Mouse (Mus musculus) heart, embryonic 16.5 days (tissue): ENCODE results near the gene Specc1. TPM values are rescaled to one million over a fixed set of nuclear protein-coding genes. Genes with fewer than 3 reads are reported as not detected.

Experiments
- ATAC-seq: fragments of 200-750 bp; cut with Nextera tagmentation; replicated peaks from 2 replicates; pipeline ENCODE4 v1.8.0; 2017; ENCODE audit warnings: moderate number of reproducible peaks; ENCODE audit not compliant: insufficient read depth, low FRiP score; ENCODE audit errors: extremely low read depth
- H3K27ac ChIP-seq: fragments of 300-500 bp; sonication (generic); 2 replicates; pipeline ENCODE4 v1.5.1; 2014; ENCODE audit warnings: mild to moderate bottlenecking, low read length, control low read depth, moderate library complexity
- H3K27me3 ChIP-seq: fragments of 300-500 bp; sonication (generic); 2 replicates; pipeline ENCODE4 v1.6.1; 2014; ENCODE audit warnings: low read length, mixed read lengths; ENCODE audit not compliant: control insufficient read depth, insufficient read depth
- H3K36me3 ChIP-seq: fragments of 300-500 bp; sonication (generic); 2 replicates; pipeline ENCODE4 v1.6.1; 2014; ENCODE audit not compliant: control insufficient read depth, insufficient read depth
- H3K4me1 ChIP-seq: fragments of 300-500 bp; sonication (generic); 2 replicates; pipeline ENCODE4 v1.6.1; 2014; ENCODE audit warnings: low read length, mixed read lengths; ENCODE audit not compliant: control insufficient read depth, insufficient read depth
- H3K4me2 ChIP-seq: fragments of 300-500 bp; sonication (generic); 2 replicates; pipeline ENCODE4 v1.6.1; 2014; ENCODE audit warnings: low read depth, mild to moderate bottlenecking, control low read depth, low read length
- H3K4me3 ChIP-seq: fragments of 300-500 bp; sonication (generic); 2 replicates; pipeline ENCODE4 v1.5.1; 2014; ENCODE audit warnings: mild to moderate bottlenecking, control low read depth, low read length
- H3K9ac ChIP-seq: fragments of 300-500 bp; sonication (generic); 2 replicates; pipeline ENCODE4 v1.6.1; 2014; ENCODE audit warnings: low read length, control low read depth
- H3K9me3 ChIP-seq: fragments of 300-500 bp; sonication (generic); replicated peaks from 2 replicates; pipeline ENCODE4 v1.6.1; 2016; ENCODE audit warnings: low read length; ENCODE audit not compliant: control insufficient read depth
- WGBS: fragments of 180-500 bp; shearing (Covaris S2); extraction: QIAGEN DNeasy Blood & Tissue Kit; methylation state at CpG from one replicate; pipeline ENCODE4 v1.1.7; 2014; 5-methylcytosine and 5-hydroxymethylcytosine counted together
- polyA plus RNA-seq: library from polyadenylated mRNA; unstranded; fragments of >200 nt; fragmentation: Nextera tagmentation; extraction: Ambion mirVana; gene quantifications from 2 replicates; pipeline ENCODE4 v1.2.1, GENCODE M21; 2015

The Specc1 gene
- polyA plus RNA-seq, 1 experiment from 2014 or later, result 9.3 TPM

DNA sequence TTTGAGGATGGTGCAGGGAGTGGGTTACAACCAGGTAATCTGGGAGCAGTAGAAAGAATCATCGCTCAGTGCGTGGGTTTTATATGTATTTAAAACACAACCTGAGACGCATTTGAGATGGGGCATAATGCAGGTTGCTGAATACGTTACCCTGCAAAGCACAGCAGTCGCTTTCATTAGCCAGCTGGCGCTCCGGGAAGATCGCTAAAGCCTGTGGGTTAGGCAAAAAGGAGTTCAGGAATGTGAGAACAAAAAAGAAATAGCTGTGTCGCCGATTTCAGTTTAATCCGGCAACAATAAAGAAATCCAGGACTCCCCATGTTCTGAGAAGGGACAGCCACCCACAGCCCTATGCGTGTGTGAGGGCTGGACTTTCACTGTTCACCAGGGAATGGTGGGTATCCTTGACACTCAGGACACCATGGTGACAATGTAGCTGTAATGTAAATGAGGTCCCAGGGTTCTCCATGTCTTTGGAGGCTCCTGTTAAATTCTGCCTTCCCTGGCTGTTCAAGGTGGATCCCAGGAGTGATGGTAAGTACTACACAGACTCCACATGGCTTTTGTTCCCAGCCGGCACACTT lies 58.6 kb downstream of the Specc1 start:
- ATAC-seq, result no peak
- Histone ChIP-seq H3K4me1 (no peaks in the 10 kb centered on the region), H3K9me3 (no peaks in the 10 kb centered on the region), H3K4me3 (no peak overlapping the region), H3K36me3 (no peaks in the 10 kb centered on the region), H3K27me3 (peaks cover 4% of the 10 kb centered on the region; the same call in 1 of the 2 replicates), H3K9ac (no peak overlapping the region), H3K27ac (no peak overlapping the region), H3K4me2 (no peak overlapping the region)
- WGBS, result 58% methylated on average over 13 of the region's 13 CpGs

DNA sequence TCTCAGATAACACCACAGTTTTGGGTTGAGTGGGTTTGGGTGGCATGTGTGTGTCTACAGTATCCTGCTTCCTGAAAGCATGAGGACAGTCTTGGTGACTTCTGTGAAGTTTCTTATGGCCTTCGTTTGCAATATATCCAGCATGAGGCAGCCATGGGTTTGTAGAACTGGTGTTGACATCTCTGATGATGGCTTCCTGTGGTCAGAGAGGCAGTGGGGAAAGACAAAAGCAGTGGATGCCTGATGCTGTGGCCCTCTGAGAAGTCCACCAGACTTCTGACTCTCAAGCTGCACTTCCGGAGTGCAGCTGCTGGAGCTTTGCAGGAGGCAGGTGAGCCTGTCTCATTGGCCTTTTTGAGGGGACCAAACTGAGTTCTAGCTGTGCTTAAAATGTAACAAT lies 60.4 kb downstream of the Specc1 start:
- H3K4me3 ChIP-seq, result no peak overlapping the region
- H3K9me3 ChIP-seq, result no peaks in the 10 kb centered on the region
- H3K27ac ChIP-seq, result no peak overlapping the region
- H3K9ac ChIP-seq, result no peak overlapping the region
- WGBS, result 56% methylated on average over 2 of the region's 2 CpGs
- H3K27me3 ChIP-seq, result peaks cover 4% of the 10 kb centered on the region; the same call in 1 of the 2 replicates
- H3K4me1 ChIP-seq, result no peaks in the 10 kb centered on the region
- H3K4me2 ChIP-seq, result no peak overlapping the region
- no peaks in the 10 kb centered on the region for H3K36me3 ChIP-seq
- no peak for ATAC-seq

DNA sequence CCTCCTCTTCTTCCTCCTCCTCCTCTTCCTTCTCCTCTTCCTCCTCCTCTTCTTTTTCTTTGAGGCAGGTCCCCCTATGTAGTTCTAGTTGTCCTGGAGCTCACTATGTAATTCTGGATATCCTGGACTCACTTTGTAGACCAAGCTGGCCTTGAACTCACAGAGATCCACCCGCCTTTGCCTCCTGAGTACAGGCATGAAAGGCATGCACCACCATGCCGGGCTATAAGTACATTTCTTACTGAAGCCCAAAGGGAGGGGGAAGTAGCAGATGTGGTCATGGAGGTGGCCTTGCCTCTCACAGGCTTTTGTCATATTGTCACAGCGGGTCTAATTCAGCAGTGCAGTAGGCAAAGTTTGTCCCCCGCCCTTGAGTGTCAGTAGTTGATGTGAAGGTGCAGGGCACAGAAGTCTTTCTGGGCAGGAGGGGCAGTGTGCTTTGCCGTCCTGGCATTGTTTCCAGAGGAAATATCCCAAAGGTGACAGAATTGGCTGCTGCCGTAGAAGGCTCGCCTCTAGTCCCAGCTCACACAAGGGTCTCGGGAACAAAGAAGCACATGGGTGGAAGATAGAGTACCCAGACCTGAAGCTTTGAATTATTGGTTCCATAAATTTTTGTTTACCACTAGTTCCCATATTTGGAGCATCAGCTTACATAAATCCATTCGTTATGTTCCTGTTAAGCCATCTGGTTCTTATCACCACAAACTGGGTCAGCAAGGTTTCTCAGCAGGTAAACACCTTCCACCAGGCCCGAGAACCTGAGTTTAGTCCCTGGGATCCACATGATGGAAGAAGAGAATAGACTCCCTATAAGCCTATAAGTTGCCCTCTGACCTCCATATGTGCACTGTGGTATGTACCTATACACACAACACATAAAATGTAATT lies 62.0 kb downstream of the Specc1 start:
- ATAC-seq, result no peak

GRCm38 (mm10) chr11:62019857-62020256 lies 63.3 kb downstream of the Specc1 start:
- peaks cover 4% of the 10 kb centered on the region; the same call in 1 of the 2 replicates for H3K27me3 ChIP-seq
- no peaks in the 10 kb centered on the region for H3K4me1 ChIP-seq
- ATAC-seq, result no peak
- WGBS, result 61% methylated on average over 3 of the region's 3 CpGs
- H3K4me2 ChIP-seq, result no peak overlapping the region
- H3K36me3 ChIP-seq, result no peaks in the 10 kb centered on the region
- no peak overlapping the region for H3K9ac ChIP-seq
- no peak overlapping the region for H3K4me3 ChIP-seq
- no peaks in the 10 kb centered on the region for H3K9me3 ChIP-seq
- H3K27ac ChIP-seq, result no peak overlapping the region

More for the DNA sequence above, 62.0 kb downstream of the Specc1 start:
- H3K4me1 ChIP-seq, result no peaks in the 10 kb centered on the region
- H3K27ac ChIP-seq, result no peak overlapping the region
- H3K27me3 ChIP-seq, result peaks cover 4% of the 10 kb centered on the region; the same call in 1 of the 2 replicates
- no peak overlapping the region for H3K4me2 ChIP-seq
- 68% methylated on average over 10 of the region's 10 CpGs for WGBS
- H3K36me3 ChIP-seq, result no peaks in the 10 kb centered on the region
- H3K9ac ChIP-seq, result no peak overlapping the region
- no peaks in the 10 kb centered on the region for H3K9me3 ChIP-seq
- H3K4me3 ChIP-seq, result no peak overlapping the region

DNA sequence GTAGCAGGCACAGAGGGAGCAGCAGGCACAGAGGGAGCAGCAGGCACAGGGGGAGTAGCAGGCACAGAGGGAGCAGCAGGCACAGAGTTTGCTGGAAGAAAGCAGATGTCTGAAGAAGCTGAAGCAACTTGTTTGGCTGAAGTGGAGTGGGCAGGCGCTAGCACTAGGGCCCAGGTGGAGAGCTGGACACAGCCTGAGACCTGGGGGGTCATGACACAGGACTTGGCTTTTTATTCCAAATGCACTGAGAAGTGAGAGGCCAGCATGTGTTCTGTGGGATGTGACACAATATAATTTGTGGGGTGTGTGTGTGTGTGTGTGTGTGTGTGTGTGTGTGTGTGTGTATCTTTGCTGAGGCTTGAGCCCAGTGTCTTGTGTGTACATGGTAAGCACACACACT lies 64.3 kb downstream of the Specc1 start:
- no peaks in the 10 kb centered on the region for H3K27me3 ChIP-seq
- H3K9ac ChIP-seq, result no peak overlapping the region
- no peak overlapping the region for H3K27ac ChIP-seq
- H3K4me3 ChIP-seq, result no peak overlapping the region
- H3K4me2 ChIP-seq, result no peak overlapping the region
- no peak for ATAC-seq
- no peaks in the 10 kb centered on the region for H3K4me1 ChIP-seq
- H3K36me3 ChIP-seq, result no peaks in the 10 kb centered on the region
- no peaks in the 10 kb centered on the region for H3K9me3 ChIP-seq
- 93% methylated on average over 1 of the region's 1 CpGs for WGBS

DNA sequence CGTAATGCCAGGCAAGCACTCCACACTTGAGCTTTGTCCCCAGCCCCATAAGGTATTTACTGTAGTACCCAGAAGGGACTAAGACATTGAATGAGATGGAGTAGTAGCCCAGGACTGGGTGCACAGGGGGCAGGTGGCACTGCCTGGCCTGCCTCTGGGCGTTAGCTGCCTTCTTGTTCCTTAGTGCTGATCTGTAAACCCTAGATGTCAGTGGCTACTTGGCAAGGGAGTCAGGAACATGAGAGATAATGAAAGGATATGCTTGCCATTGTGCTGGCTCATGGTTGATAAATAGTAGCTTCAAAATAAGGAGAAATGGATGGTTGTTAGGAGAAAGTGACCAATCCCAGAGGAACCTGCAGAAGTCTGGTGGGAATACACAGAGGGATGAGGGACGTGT lies 65.5 kb downstream of the Specc1 start:
- Histone ChIP-seq H3K4me3 (no peak overlapping the region), H3K9ac (no peak overlapping the region), H3K27ac (no peak overlapping the region), H3K9me3 (no peaks in the 10 kb centered on the region), H3K4me2 (no peak overlapping the region), H3K36me3 (no peaks in the 10 kb centered on the region), H3K4me1 (no peaks in the 10 kb centered on the region), H3K27me3 (no peaks in the 10 kb centered on the region)
- no peak for ATAC-seq
- WGBS, result 75% methylated on average over 3 of the region's 3 CpGs

DNA sequence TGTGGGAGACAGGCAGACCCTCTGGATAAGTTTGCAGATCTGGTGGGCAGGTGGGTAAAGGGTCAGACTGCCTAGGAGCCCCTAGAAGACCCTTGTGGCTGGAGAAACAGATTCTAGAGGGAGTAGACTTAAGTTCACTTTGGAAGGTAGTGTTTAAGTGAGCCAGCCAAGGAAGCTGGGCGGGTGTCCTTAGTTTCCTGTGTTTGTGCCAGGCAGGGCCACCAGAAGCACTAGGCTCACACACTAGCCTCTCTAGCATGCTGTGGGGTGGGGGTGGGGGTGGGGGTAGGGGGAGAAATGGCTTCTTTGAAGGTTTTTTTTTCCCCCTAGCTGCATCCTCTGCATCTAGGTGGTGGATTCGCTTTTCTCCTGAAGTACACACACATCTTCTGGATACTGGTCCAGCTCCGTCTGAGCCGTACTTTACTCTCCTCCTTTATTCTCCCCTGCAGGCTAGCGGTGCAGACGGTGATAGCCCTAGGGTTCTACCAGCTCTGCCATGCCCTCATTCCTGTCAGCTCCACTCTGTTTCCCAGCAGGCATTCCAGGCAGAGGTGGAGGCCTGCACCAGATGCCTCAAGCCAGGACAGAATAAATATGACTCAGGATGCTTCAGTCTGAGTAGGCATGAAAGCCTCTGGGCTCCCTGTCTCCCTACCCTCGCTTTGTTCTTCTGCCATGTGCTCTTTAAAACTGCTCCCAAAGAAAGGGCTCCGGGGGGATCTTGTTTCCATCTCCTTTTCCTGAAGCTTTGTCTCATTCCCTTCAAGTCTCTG lies 66.3 kb downstream of the Specc1 start:
- ATAC-seq, result no peak
- 70% methylated on average over 8 of the region's 8 CpGs for WGBS
- no peaks in the 10 kb centered on the region for H3K4me1 ChIP-seq
- H3K27me3 ChIP-seq, result no peaks in the 10 kb centered on the region
- no peaks in the 10 kb centered on the region for H3K36me3 ChIP-seq
- no peak overlapping the region for H3K27ac ChIP-seq
- no peak overlapping the region for H3K4me3 ChIP-seq
- no peaks in the 10 kb centered on the region for H3K9me3 ChIP-seq
- no peak overlapping the region for H3K4me2 ChIP-seq
- H3K9ac ChIP-seq, result no peak overlapping the region

DNA sequence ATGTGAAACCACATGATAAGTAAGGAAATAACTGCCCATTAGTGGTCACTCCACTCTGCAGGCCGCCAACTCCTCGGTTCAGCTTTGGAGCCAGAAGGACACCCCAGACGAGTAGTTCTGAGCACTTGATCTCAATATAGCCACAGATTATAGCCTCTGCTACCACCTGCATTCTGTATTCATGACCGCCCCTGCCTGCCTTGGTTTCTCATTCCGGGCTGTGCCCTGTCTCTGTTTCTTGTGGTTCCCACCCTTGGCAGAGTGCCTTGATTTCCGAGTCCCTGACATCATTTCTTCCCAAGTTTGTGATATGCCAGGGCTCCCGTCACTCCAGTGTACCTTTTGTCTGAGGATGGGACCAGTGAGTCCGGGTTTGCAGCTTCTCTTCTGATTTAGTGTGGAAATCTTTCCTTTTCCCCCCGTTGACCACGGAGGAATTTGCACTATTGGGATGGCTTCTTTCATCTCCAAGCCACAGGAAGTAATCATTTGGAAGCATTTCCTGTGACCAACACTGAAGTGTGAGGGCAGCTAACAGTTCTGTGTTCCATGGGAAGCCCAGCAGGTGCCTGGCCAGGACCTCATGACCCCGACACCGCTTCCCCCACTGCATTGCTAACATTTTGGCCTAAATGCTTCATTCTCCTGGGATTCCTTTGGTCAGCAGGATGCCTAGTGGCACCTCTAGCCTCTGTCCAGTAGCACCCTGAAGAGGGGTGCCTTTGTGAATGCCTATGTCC lies 67.1 kb downstream of the Specc1 start:
- no peaks in the 10 kb centered on the region for H3K27me3 ChIP-seq
- no peaks in the 10 kb centered on the region for H3K4me1 ChIP-seq
- H3K36me3 ChIP-seq, result no peaks in the 10 kb centered on the region
- WGBS, result 66% methylated on average over 12 of the region's 12 CpGs
- no peaks in the 10 kb centered on the region for H3K9me3 ChIP-seq
- no peak overlapping the region for H3K4me3 ChIP-seq
- H3K4me2 ChIP-seq, result no peak overlapping the region; the same call in 1 of the 2 replicates
- ATAC-seq, result no peak
- H3K27ac ChIP-seq, result peak overlapping the region; percentile 63
- no peak overlapping the region for H3K9ac ChIP-seq
